Mouse (Mus musculus): ENCODE results near the gene Cdk8.

DNA sequence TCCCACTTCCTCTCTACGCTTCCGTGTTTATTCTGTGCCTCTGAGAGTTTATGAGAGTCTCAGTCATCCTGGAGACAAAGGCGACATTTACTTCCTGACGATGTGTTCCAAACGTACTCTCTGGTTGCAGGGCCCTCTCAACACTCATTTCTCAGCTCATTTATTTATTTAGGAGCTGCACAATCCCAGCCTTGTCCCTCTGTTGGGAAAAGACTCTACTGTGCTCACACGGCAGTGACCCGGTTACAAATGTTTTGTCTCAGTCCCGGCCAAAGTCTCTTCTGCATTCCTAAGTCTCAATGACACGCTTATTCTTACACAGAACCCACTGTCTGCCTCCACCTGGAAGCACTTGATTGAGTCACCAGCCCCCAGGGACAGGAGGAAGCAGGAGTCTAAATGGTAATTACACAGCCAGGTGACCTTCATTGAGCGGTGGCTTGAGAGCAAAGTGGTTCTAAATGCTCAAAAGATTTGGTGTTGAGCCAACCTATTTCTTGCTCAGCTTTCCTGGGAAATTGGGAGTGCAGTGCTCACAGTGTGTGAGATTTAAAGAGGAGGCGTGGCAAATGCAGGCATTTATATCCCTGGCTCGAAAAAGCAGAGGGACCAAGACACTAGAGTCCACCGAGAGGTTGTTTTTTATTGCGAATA lies 84.4 kb downstream of the Cdk8 start:
- no peak for TF ChIP-seq CTCF (IDR thresholded peaks at IDR 0.05; ENCODE audit: control insufficient read depth, insufficient read depth, insufficient read length)
- no peak for TF ChIP-seq MYOD1 (IDR thresholded peaks at IDR 0.05; ENCODE audit: control insufficient read depth, insufficient read length, low read depth)
- no peak for TF ChIP-seq MYOG (IDR thresholded peaks at IDR 0.05; ENCODE audit: control insufficient read depth, extremely low read depth, insufficient read length)
- no peak for TF ChIP-seq USF1 (IDR thresholded peaks at IDR 0.05; ENCODE audit: low read depth)
- no peak for TF ChIP-seq FOSL1 (IDR thresholded peaks at IDR 0.05; ENCODE audit: insufficient read depth, low read length, poor library complexity, severe bottlenecking)
- TF ChIP-seq MAX (IDR thresholded peaks at IDR 0.05), result no peak

Measured in C2C12 (cell line).